Comparison of ENCODE assay signal across 8 mouse cellular contexts in genomic region chr5:120510982-120511642, GRCm38 (mm10). TPM values are rescaled to one million over a fixed set of nuclear protein-coding genes. Genes with fewer than 3 reads are reported as not detected.
DNase-seq lines count a peak whose midpoint lies in the region; ATAC-seq and TF ChIP-seq lines count a peak whose summit lies in the region.

TSS of gene Slc8b1 (plus strand) at chr5:120511168.

- no peak for TF ChIP-seq CTCF in cortical plate, adult 2 months (IDR thresholded peaks at IDR 0.05; ENCODE audit: extremely low read depth, insufficient read depth, low read length)

- no peaks in the 10 kb centered on the region for H3K4me1 ChIP-seq in cortical plate, adult 2 months (ENCODE audit: control insufficient read depth, insufficient read depth, low read length)

- peak; percentile 96 for DNase-seq in ZHBTc4 (ENCODE audit: low read depth, low spot score)
- DNase-seq in gastrocnemius, postnatal 10 days = peak; percentile 98
- peak; percentile 96 for DNase-seq in induced T-regulatory cell, adult 2 months (ENCODE audit: low read depth)
- DNase-seq in left cerebral cortex, adult 9 months (ENCODE audit: low spot score in 2 of 2) = peak; percentile 46 to 88
- DNase-seq in right cerebral cortex, postnatal 14 days = peak; percentile 84
- DNase-seq in urinary bladder, postnatal 36 days (ENCODE audit: low spot score in 2 of 2) = peak; percentile 97 to 98

- H3K27ac ChIP-seq in cortical plate, adult 2 months (ENCODE audit: insufficient read depth, low read length) = no peak within 1 kb of the TSS

- peak; percentile 95 for ATAC-seq in megakaryocyte progenitor cell, adult 5-6 weeks (replicated peaks; ENCODE audit: poor library complexity)

- H3K4me3 ChIP-seq in cortical plate, adult 2 months (ENCODE audit: insufficient read depth, low read length) = peak within 1 kb of the TSS; percentile 50

- no peak for TF ChIP-seq POLR2A in cortical plate, adult 2 months (IDR thresholded peaks at IDR 0.05; ENCODE audit: extremely low read depth, insufficient read depth, low read length)

RNA-seq across cellular contexts. Expression of gene Slc8b1, which starts in this region (rescaled TPM):
- polyA plus RNA-seq in cortical plate, adult 2 months (2012; rRNA removed) = 6.3 and 6.6 TPM in 2 replicates
- total RNA-seq in gastrocnemius, postnatal 10 days (2021) = 10 to 100 TPM; 15.1 to 20.0 TPM
- 21.1 and 23.5 TPM in 2 replicates for total RNA-seq in megakaryocyte progenitor cell, adult 5-6 weeks (2015)
- 31.8 and 32.5 TPM in 2 replicates for total RNA-seq in megakaryocyte progenitor cell, adult 5-6 weeks (2017)
